Mouse (Mus musculus) left cerebral cortex, adult 18-20 months (tissue): ENCODE data around the gene Ptpn23. TPM values are rescaled to one million over a fixed set of nuclear protein-coding genes. Genes with fewer than 3 reads are reported as not detected.

Source experiments
- total RNA-seq, 2 experiments: library from RNA; stranded (reverse); gene quantifications; 2 replicates each; pipeline ENCODE4 v1.2.3; 2021

Ptpn23 gene
- total RNA-seq, 2 experiments from 2014 or later: 53.1 to 55.5 TPM

Other genes with a start within 250 kb of the Ptpn23 start
- gene Cspg5, start 164.4 kb downstream of the Ptpn23 start, total RNA-seq: 100 to 1,000 TPM; 365 to 384 TPM
- gene Elp6, start 103.0 kb downstream of the Ptpn23 start, total RNA-seq: 10 to 100 TPM in 1 of 2 experiments, 1 to 10 TPM in 1; 10.0 to 13.6 TPM
- 100 to 1,000 TPM in 1 of 2 experiments, 10 to 100 TPM in 1; 91.7 to 103 TPM for gene Scap, start 74.9 kb downstream of the Ptpn23 start, total RNA-seq
- under 1 TPM in 1 of 2 experiments, not detected in 1; 0.51 TPM for gene Ngp, start 11.5 kb upstream of the Ptpn23 start, total RNA-seq
- gene Klhl18, start 68.5 kb upstream of the Ptpn23 start, total RNA-seq: 10 to 100 TPM; 30.0 to 30.6 TPM
- gene Kif9, start 68.7 kb upstream of the Ptpn23 start, total RNA-seq: 1 to 10 TPM; 3.6 to 5.3 TPM
- gene Setd2, start 124.4 kb upstream of the Ptpn23 start, total RNA-seq: 10 to 100 TPM; 60.2 to 61.9 TPM
- gene Nradd, start 216.2 kb upstream of the Ptpn23 start, total RNA-seq: 1 to 10 TPM; 2.2 to 2.9 TPM
- gene Nbeal2, start 245.9 kb upstream of the Ptpn23 start, total RNA-seq: 10 to 100 TPM in 1 of 2 experiments, 1 to 10 TPM in 1; 9.6 to 12.2 TPM
- gene Ccdc12, start 248.3 kb upstream of the Ptpn23 start, total RNA-seq: 10 to 100 TPM; 47.2 to 53.9 TPM